Mouse (Mus musculus): ENCODE measurements around the gene Coq10a.

The Coq10a gene

GRCm38 (mm10) chr10:128368402-128369217 is at the start of gene Coq10a:
Gene Coq10a (minus strand): TSS chr10:128368997.
- DNase-seq (ENCODE audit: low read depth, low spot score), result peak; percentile 92

GRCm38 (mm10) chr10:128414848-128415247 is 46.1 kb upstream of the Coq10a start:
- DNase-seq (ENCODE audit: low read depth, low spot score), result no peak

- no peak for DNase-seq (ENCODE audit: low read depth, low spot score)
These were observed 44.3 kb upstream of the Coq10a start for GRCm38 (mm10) chr10:128413076-128413475.

GRCm38 (mm10) chr10:128412558-128412957 is 43.8 kb upstream of the Coq10a start:
- no peak for DNase-seq (ENCODE audit: low read depth, low spot score)

- no peak for DNase-seq (ENCODE audit: low read depth, low spot score)
These were observed 43.2 kb upstream of the Coq10a start for GRCm38 (mm10) chr10:128412055-128412381.

- DNase-seq (ENCODE audit: low read depth, low spot score), result peak; percentile 99
These were observed 42.6 kb upstream of the Coq10a start, which contains the start of the genes Nabp2 and Rnf41 for GRCm38 (mm10) chr10:128411211-128412054. Gene Nabp2 (minus strand): TSS chr10:128411492. Gene Rnf41 (plus strand): TSS chr10:128411657.

GRCm38 (mm10) chr10:128410560-128410845 is 41.7 kb upstream of the Coq10a start:
- peak; percentile 60 for DNase-seq (ENCODE audit: low read depth, low spot score)

- peak; percentile 99 for DNase-seq (ENCODE audit: low read depth, low spot score)
These were observed 41.1 kb upstream of the Coq10a start for GRCm38 (mm10) chr10:128409692-128410559.

- peak; percentile 76 for DNase-seq (ENCODE audit: low read depth, low spot score)
These were observed 40.1 kb upstream of the Coq10a start for GRCm38 (mm10) chr10:128408591-128409535.

- no peak for DNase-seq (ENCODE audit: low read depth, low spot score)
These were observed 35.1 kb upstream of the Coq10a start for GRCm38 (mm10) chr10:128403931-128404330.

GRCm38 (mm10) chr10:128401638-128402037 is 32.8 kb upstream of the Coq10a start:
- DNase-seq (ENCODE audit: low read depth, low spot score), result no peak

- no peak for DNase-seq (ENCODE audit: low read depth, low spot score)
These were observed 32.3 kb upstream of the Coq10a start, which contains the start of gene Slc39a5 for GRCm38 (mm10) chr10:128401056-128401455. Gene Slc39a5 (minus strand): TSS chr10:128401229.

GRCm38 (mm10) chr10:128400338-128400737 is 31.5 kb upstream of the Coq10a start:
- no peak for DNase-seq (ENCODE audit: low read depth, low spot score)

- DNase-seq (ENCODE audit: low read depth, low spot score), result no peak
These were observed 28.7 kb upstream of the Coq10a start for GRCm38 (mm10) chr10:128397466-128397865.

GRCm38 (mm10) chr10:128396716-128397264 is 28.0 kb upstream of the Coq10a start:
- no peak for DNase-seq (ENCODE audit: low read depth, low spot score)

- no peak for DNase-seq (ENCODE audit: low read depth, low spot score)
These were observed 27.3 kb upstream of the Coq10a start for GRCm38 (mm10) chr10:128396017-128396673.

GRCm38 (mm10) chr10:128391850-128392249 is 23.1 kb upstream of the Coq10a start:
- no peak for DNase-seq (ENCODE audit: low read depth, low spot score)

- DNase-seq (ENCODE audit: low read depth, low spot score), result no peak
These were observed 21.6 kb upstream of the Coq10a start for GRCm38 (mm10) chr10:128390366-128390765.

GRCm38 (mm10) chr10:128389570-128389969 is 20.8 kb upstream of the Coq10a start:
- no peak for DNase-seq (ENCODE audit: low read depth, low spot score)

GRCm38 (mm10) chr10:128388941-128389340 is 20.1 kb upstream of the Coq10a start:
- no peak for DNase-seq (ENCODE audit: low read depth, low spot score)

Measured in R1 (cell line).